Mouse (Mus musculus) MEL (cell line): Measurements from ENCODE around the gene Dnase1l2.

Source experiments
- BHLHE40 ChIP-seq: IDR thresholded peaks from 2 replicates; pipeline ENCODE4 v1.6.1; 2012; ENCODE audit warnings: low read depth, mild to moderate bottlenecking, inconsistent platforms, low read length, improper control_type of control experiment, borderline replicate concordance
- CTCF ChIP-seq, 3 experiments: IDR thresholded peaks in 2 of 3; conservative IDR thresholded peaks in 1 of 3; 2 replicates each; pipeline ENCODE4 v1.5.1; 2011 to 2012; ENCODE audit warnings: low read length in 3 of 3, low read depth in 2 of 3, mild to moderate bottlenecking in 2 of 3, improper control_type of control experiment in 1 of 3, inconsistent platforms in 1 of 3, mixed read lengths in 1 of 3, moderate library complexity in 1 of 3; ENCODE audit not compliant: control insufficient read depth in 1 of 3, insufficient read depth in 1 of 3, poor library complexity in 1 of 3, severe bottlenecking in 1 of 3
- POLR2A ChIP-seq, 2 experiments: IDR thresholded peaks; 2 replicates each; pipeline ENCODE4 v1.6.1; 2011 to 2012; ENCODE audit warnings: low read length in 2 of 2, mild to moderate bottlenecking in 2 of 2, control low read depth in 1 of 2, improper control_type of control experiment in 1 of 2, low read depth in 1 of 2, moderate library complexity in 1 of 2; ENCODE audit not compliant: control insufficient read depth in 1 of 2, insufficient read depth in 1 of 2, poor library complexity in 1 of 2

DNA sequence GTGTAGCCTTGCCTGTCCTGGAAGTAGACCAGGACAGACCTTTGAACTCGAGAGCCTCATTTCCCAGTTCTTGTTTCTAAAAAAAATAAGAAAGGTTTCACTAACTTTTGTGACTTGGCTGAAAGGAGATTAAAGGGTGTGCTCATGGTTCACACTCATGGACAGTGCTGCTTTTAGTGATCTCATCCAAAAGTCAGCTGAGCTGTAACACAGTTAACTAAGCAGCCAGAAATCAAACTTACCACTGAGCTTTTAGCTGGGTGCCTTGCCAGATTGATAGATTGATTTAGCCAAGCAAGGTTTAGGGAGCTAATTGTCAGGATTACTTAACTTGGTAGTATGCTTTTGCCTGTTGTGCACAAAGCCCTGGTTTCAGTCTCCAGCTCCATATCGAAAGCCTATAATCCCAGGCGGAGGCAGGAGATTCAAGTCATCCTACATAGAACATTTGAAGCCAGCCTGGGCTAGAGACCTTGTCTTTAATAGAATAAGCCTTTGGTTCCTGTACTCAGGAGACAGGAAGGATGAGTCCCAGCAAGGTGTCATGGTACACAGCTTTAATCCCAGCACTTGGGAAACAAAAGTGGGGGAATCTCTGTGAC lies 26.8 kb downstream of the Dnase1l2 start:
- no peak for TF ChIP-seq POLR2A (IDR thresholded peaks at IDR 0.05; ENCODE audit: control insufficient read depth in 1 of 2, insufficient read depth in 1 of 2, low read depth in 1 of 2, low read length in 2 of 2, poor library complexity in 1 of 2)
- TF ChIP-seq CTCF (IDR thresholded peaks at IDR 0.05 in 2 of 3, conservative IDR thresholded peaks at IDR 0.05 in 1 of 3; ENCODE audit: control insufficient read depth in 1 of 3, insufficient read depth in 1 of 3, low read depth in 2 of 3, low read length in 3 of 3, poor library complexity in 1 of 3, severe bottlenecking in 1 of 3): no peak
- TF ChIP-seq BHLHE40: no peak
